Mouse (Mus musculus) MN1 (cell line): Measurements from ENCODE around the gene Cgref1.

Experiments used
- DNase-seq: peaks from one replicate; pipeline ENCODE4 v3.0.0-alpha.2; 2016; ENCODE audit warnings: low spot score

Gene Cgref1

GRCm38 (mm10) chr5:30944956-30945781 lies at the start of gene Cgref1:
Cgref1 (minus strand) TSS chr5:30945591.
- DNase-seq = peak; percentile 78

- no peak for DNase-seq
These were observed 48.7 kb upstream of the Cgref1 start for GRCm38 (mm10) chr5:30994074-30994473.

GRCm38 (mm10) chr5:30992980-30993676 lies 47.7 kb upstream of the Cgref1 start:
- DNase-seq = no peak

- DNase-seq = peak; percentile 13
These were observed 37.0 kb upstream of the Cgref1 start for GRCm38 (mm10) chr5:30982357-30982756.

- DNase-seq = no peak
These were observed 29.7 kb upstream of the Cgref1 start for GRCm38 (mm10) chr5:30974870-30975656.

- no peak for DNase-seq
These were observed 24.0 kb upstream of the Cgref1 start for GRCm38 (mm10) chr5:30969440-30969839.

- no peak for DNase-seq
These were observed 23.0 kb upstream of the Cgref1 start, which contains the start of gene Tcf23 for GRCm38 (mm10) chr5:30968416-30968815. Tcf23 (plus strand) TSS chr5:30968662.

GRCm38 (mm10) chr5:30966189-30966588 lies 20.8 kb upstream of the Cgref1 start:
- DNase-seq = no peak

GRCm38 (mm10) chr5:30963916-30964315 lies 18.5 kb upstream of the Cgref1 start:
- DNase-seq = no peak

- DNase-seq = no peak
These were observed 16.4 kb upstream of the Cgref1 start for GRCm38 (mm10) chr5:30961545-30962505.

- no peak for DNase-seq
These were observed 15.4 kb upstream of the Cgref1 start for GRCm38 (mm10) chr5:30960814-30961213.

- peak; percentile 96 for DNase-seq
These were observed 14.6 kb upstream of the Cgref1 start, which contains the start of gene Preb for GRCm38 (mm10) chr5:30959966-30960501. Preb (minus strand) TSS chr5:30960361.

- peak; percentile 21 for DNase-seq
These were observed 13.9 kb upstream of the Cgref1 start for GRCm38 (mm10) chr5:30959198-30959854.

GRCm38 (mm10) chr5:30957891-30958290 lies 12.5 kb upstream of the Cgref1 start:
- no peak for DNase-seq

- DNase-seq = no peak
These were observed 10.4 kb upstream of the Cgref1 start for GRCm38 (mm10) chr5:30955751-30956150.

GRCm38 (mm10) chr5:30954556-30954955 lies 9.2 kb upstream of the Cgref1 start:
- no peak for DNase-seq

GRCm38 (mm10) chr5:30954065-30954464 lies 8.7 kb upstream of the Cgref1 start:
- DNase-seq = no peak

- no peak for DNase-seq
These were observed 7.2 kb upstream of the Cgref1 start for GRCm38 (mm10) chr5:30952551-30952950.

- no peak for DNase-seq
These were observed 6.3 kb upstream of the Cgref1 start for GRCm38 (mm10) chr5:30951706-30952105.

- DNase-seq = no peak
These were observed 5.5 kb upstream of the Cgref1 start for GRCm38 (mm10) chr5:30950922-30951321.
